Mouse (Mus musculus) heart, adult 2 months (tissue): ENCODE measurements around the gene Gnb3.

ENCODE experiments used
- CTCF ChIP-seq: fragments of 200-600 bp; IDR thresholded peaks from 2 replicates; pipeline ENCODE4 v1.8.1; 2022; ENCODE audit warnings: antibody characterized with exemption, mild to moderate bottlenecking, moderate library complexity
- EP300 ChIP-seq: fragments of 200-500 bp; IDR thresholded peaks from 2 replicates; pipeline ENCODE4 v1.6.1; 2011; ENCODE audit warnings: low read depth, low read length, control low read depth; ENCODE audit not compliant: insufficient read depth
- POLR2A ChIP-seq: fragments of 200-500 bp; IDR thresholded peaks from 2 replicates; pipeline ENCODE4 v1.6.1; 2011; ENCODE audit warnings: mild to moderate bottlenecking, low read depth, low read length, control low read depth; ENCODE audit not compliant: insufficient read depth

DNA sequence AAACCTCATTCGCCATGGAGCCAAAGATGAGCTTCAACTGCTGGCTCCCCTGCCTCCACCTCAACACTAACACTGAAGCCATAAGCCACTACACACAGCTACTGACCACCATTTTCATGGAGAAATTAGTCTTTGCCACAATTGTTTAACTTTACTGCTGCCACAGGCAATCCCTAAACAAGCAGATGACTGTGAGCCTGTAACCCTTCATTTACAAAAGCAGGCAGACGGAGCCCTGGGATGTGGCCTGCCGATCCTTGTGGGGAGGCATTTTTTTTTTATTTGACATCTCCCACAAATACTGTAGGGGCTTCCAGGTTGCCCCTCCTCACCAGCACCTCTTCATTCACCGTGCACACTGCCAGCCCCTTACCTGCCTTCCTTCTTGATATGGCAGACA, 23.5 kb downstream of the Gnb3 start:
- TF ChIP-seq CTCF = no peak
- no peak for TF ChIP-seq POLR2A
- TF ChIP-seq EP300 = no peak
